Mouse (Mus musculus) cerebellum, adult 2 months (tissue): Measurements from ENCODE around the gene Cbfa2t2.

ENCODE experiments used
- CTCF ChIP-seq: fragments of 200-500 bp; IDR thresholded peaks from 2 replicates; pipeline ENCODE4 v1.5.1; 2011; ENCODE audit warnings: low read depth, mild to moderate bottlenecking, control low read depth, low read length, moderate library complexity, borderline replicate concordance; ENCODE audit not compliant: insufficient read depth
- POLR2A ChIP-seq: fragments of 200-500 bp; IDR thresholded peaks from 2 replicates; pipeline ENCODE4 v1.6.1; 2011; ENCODE audit warnings: low read length, control low read depth, borderline replicate concordance; ENCODE audit not compliant: insufficient read depth

GRCm38 (mm10) chr2:154580586-154580985 is 144.3 kb downstream of the Cbfa2t2 start:
- TF ChIP-seq CTCF (no peak), POLR2A (no peak)
